Mouse (Mus musculus) limb, embryonic 12.5 days (tissue): ENCODE results near the gene Plekhm3. TPM values are rescaled to one million over a fixed set of nuclear protein-coding genes. Genes with fewer than 3 reads are reported as not detected.

Source experiments
- ATAC-seq: fragments of 200-750 bp; cut with Nextera tagmentation; 2 replicates; pipeline ENCODE4 v1.8.0; 2017; ENCODE audit warnings: low read depth, moderate TSS enrichment; ENCODE audit not compliant: insufficient number of reproducible peaks, insufficient read depth, low FRiP score, low TSS enrichment
- H3K27ac ChIP-seq: fragments of 300-500 bp; sonication (generic); 2 replicates; pipeline ENCODE4 v1.5.1; 2016; ENCODE audit warnings: mild to moderate bottlenecking, moderate library complexity
- H3K27me3 ChIP-seq: fragments of 300-500 bp; sonication (generic); 2 replicates; pipeline ENCODE4 v1.6.1; 2016; ENCODE audit warnings: mild to moderate bottlenecking, moderate library complexity
- H3K36me3 ChIP-seq: fragments of 300-500 bp; sonication (generic); 2 replicates; pipeline ENCODE4 v1.6.1; 2016; ENCODE audit warnings: mild to moderate bottlenecking, moderate library complexity
- H3K4me1 ChIP-seq: fragments of 300-500 bp; sonication (generic); replicated peaks from 2 replicates; pipeline ENCODE4 v1.6.1; 2016
- H3K4me2 ChIP-seq: fragments of 300-500 bp; sonication (generic); 2 replicates; pipeline ENCODE4 v1.6.1; 2016; ENCODE audit warnings: mild to moderate bottlenecking, moderate library complexity
- H3K4me3 ChIP-seq: fragments of 300-500 bp; sonication (generic); replicated peaks from 2 replicates; pipeline ENCODE4 v1.5.1; 2016; ENCODE audit warnings: mild to moderate bottlenecking
- H3K9ac ChIP-seq: fragments of 300-500 bp; sonication (generic); replicated peaks from 2 replicates; pipeline ENCODE4 v1.6.1; 2016; ENCODE audit warnings: mild to moderate bottlenecking, moderate library complexity
- H3K9me3 ChIP-seq: fragments of 300-500 bp; sonication (generic); 2 replicates; pipeline ENCODE4 v1.6.1; 2016; ENCODE audit warnings: mild to moderate bottlenecking, moderate library complexity
- WGBS: fragments of 180-500 bp; shearing (Covaris S2); methylation state at CpG from one replicate; pipeline ENCODE4 v1.1.7; 2016; 5-methylcytosine and 5-hydroxymethylcytosine counted together
- polyA plus RNA-seq: library from polyadenylated mRNA; unstranded; fragments of >200 nt; fragmentation: Nextera tagmentation; extraction: Ambion mirVana; gene quantifications from 2 replicates; pipeline ENCODE4 v1.2.1, GENCODE M21; 2016

The Plekhm3 gene
- polyA plus RNA-seq, 1 experiment from 2014 or later = 13.8 TPM

- ATAC-seq = no peak
Measured at GRCm38 (mm10) chr1:64770169-64770568, 186.5 kb downstream of the Plekhm3 start.

GRCm38 (mm10) chr1:64761646-64762045, 195.0 kb downstream of the Plekhm3 start:
- 67% methylated on average over 4 of the region's 4 CpGs for WGBS
- Histone ChIP-seq H3K36me3 (no peaks in the 10 kb centered on the region), H3K4me1 (no peaks in the 10 kb centered on the region), H3K4me2 (no peak overlapping the region), H3K9ac (no peak overlapping the region), H3K4me3 (no peak overlapping the region), H3K9me3 (no peaks in the 10 kb centered on the region), H3K27ac (no peak overlapping the region), H3K27me3 (no peaks in the 10 kb centered on the region)
- ATAC-seq = no peak

More at GRCm38 (mm10) chr1:64770169-64770568, 186.5 kb downstream of the Plekhm3 start:
- no peak overlapping the region for H3K4me2 ChIP-seq
- no peak overlapping the region for H3K27ac ChIP-seq
- no peaks in the 10 kb centered on the region for H3K36me3 ChIP-seq
- H3K9me3 ChIP-seq = no peaks in the 10 kb centered on the region
- no peak overlapping the region for H3K4me3 ChIP-seq
- H3K27me3 ChIP-seq = no peaks in the 10 kb centered on the region
- H3K9ac ChIP-seq = no peak overlapping the region
- WGBS = 16% methylated on average over 6 of the region's 6 CpGs
- peaks cover 9% of the 10 kb centered on the region; the same call in 1 of the 2 replicates for H3K4me1 ChIP-seq

GRCm38 (mm10) chr1:64757766-64758165, 198.9 kb downstream of the Plekhm3 start:
- no peak overlapping the region for H3K27ac ChIP-seq
- H3K27me3 ChIP-seq = no peaks in the 10 kb centered on the region
- 75% methylated on average over 5 of the region's 5 CpGs for WGBS
- H3K4me1 ChIP-seq = no peaks in the 10 kb centered on the region
- H3K4me3 ChIP-seq = no peak overlapping the region
- H3K9me3 ChIP-seq = no peaks in the 10 kb centered on the region
- H3K9ac ChIP-seq = no peak overlapping the region
- H3K4me2 ChIP-seq = no peak overlapping the region
- ATAC-seq = no peak
- H3K36me3 ChIP-seq = no peaks in the 10 kb centered on the region

GRCm38 (mm10) chr1:64757254-64757653, 199.4 kb downstream of the Plekhm3 start:
- H3K27me3 ChIP-seq = no peaks in the 10 kb centered on the region
- H3K4me3 ChIP-seq = no peak overlapping the region
- WGBS = 45% methylated on average over 2 of the region's 2 CpGs
- H3K4me2 ChIP-seq = no peak overlapping the region
- ATAC-seq = no peak
- H3K4me1 ChIP-seq = no peaks in the 10 kb centered on the region
- H3K9me3 ChIP-seq = no peaks in the 10 kb centered on the region
- no peaks in the 10 kb centered on the region for H3K36me3 ChIP-seq
- no peak overlapping the region for H3K9ac ChIP-seq
- no peak overlapping the region for H3K27ac ChIP-seq

GRCm38 (mm10) chr1:64756640-64757030, 200.0 kb downstream of the Plekhm3 start:
- no peak overlapping the region for H3K9ac ChIP-seq
- H3K4me2 ChIP-seq = no peak overlapping the region

GRCm38 (mm10) chr1:64755971-64756639, 200.5 kb downstream of the Plekhm3 start:
- Histone ChIP-seq H3K4me1 (no peaks in the 10 kb centered on the region), H3K4me3 (no peak overlapping the region), H3K9ac (no peak overlapping the region), H3K27me3 (no peaks in the 10 kb centered on the region), H3K27ac (no peak overlapping the region), H3K9me3 (no peaks in the 10 kb centered on the region), H3K36me3 (no peaks in the 10 kb centered on the region), H3K4me2 (no peak overlapping the region)
- WGBS = 68% methylated on average over 7 of the region's 7 CpGs
- ATAC-seq = no peak

More at GRCm38 (mm10) chr1:64756640-64757030, 200.0 kb downstream of the Plekhm3 start:
- ATAC-seq = no peak
- Histone ChIP-seq H3K27me3 (no peaks in the 10 kb centered on the region), H3K4me1 (no peaks in the 10 kb centered on the region), H3K4me3 (no peak overlapping the region), H3K27ac (no peak overlapping the region), H3K36me3 (no peaks in the 10 kb centered on the region), H3K9me3 (no peaks in the 10 kb centered on the region)
- WGBS = 74% methylated on average over 10 of the region's 10 CpGs

GRCm38 (mm10) chr1:64754658-64755057, 202.0 kb downstream of the Plekhm3 start:
- Histone ChIP-seq H3K27me3 (no peaks in the 10 kb centered on the region), H3K36me3 (no peaks in the 10 kb centered on the region), H3K9me3 (no peaks in the 10 kb centered on the region), H3K27ac (no peak overlapping the region), H3K4me1 (no peaks in the 10 kb centered on the region), H3K4me3 (no peak overlapping the region), H3K9ac (no peak overlapping the region), H3K4me2 (no peak overlapping the region)
- 86% methylated on average over 5 of the region's 5 CpGs for WGBS
- ATAC-seq = no peak

GRCm38 (mm10) chr1:64753668-64754067, 203.0 kb downstream of the Plekhm3 start:
- 73% methylated on average over 7 of the region's 7 CpGs for WGBS
- ATAC-seq = no peak

GRCm38 (mm10) chr1:64753109-64753508, 203.5 kb downstream of the Plekhm3 start:
- Histone ChIP-seq H3K4me2 (no peak overlapping the region), H3K9me3 (no peaks in the 10 kb centered on the region), H3K9ac (no peak overlapping the region), H3K4me3 (no peak overlapping the region), H3K36me3 (no peaks in the 10 kb centered on the region), H3K27ac (no peak overlapping the region), H3K4me1 (peaks cover 5% of the 10 kb centered on the region), H3K27me3 (no peaks in the 10 kb centered on the region)
- WGBS = 88% methylated on average over 8 of the region's 8 CpGs
- ATAC-seq = no peak

More at GRCm38 (mm10) chr1:64753668-64754067, 203.0 kb downstream of the Plekhm3 start:
- no peak overlapping the region for H3K4me2 ChIP-seq
- H3K27ac ChIP-seq = no peak overlapping the region
- H3K36me3 ChIP-seq = no peaks in the 10 kb centered on the region
- H3K4me1 ChIP-seq = no peaks in the 10 kb centered on the region; the same call in none of the 2 replicates
- no peak overlapping the region for H3K9ac ChIP-seq
- no peaks in the 10 kb centered on the region for H3K9me3 ChIP-seq
- no peak overlapping the region for H3K4me3 ChIP-seq
- H3K27me3 ChIP-seq = no peaks in the 10 kb centered on the region

- ATAC-seq = no peak
- Histone ChIP-seq H3K9me3 (peaks cover 5% of the 10 kb centered on the region; the same call in 1 of the 2 replicates), H3K9ac (no peak overlapping the region), H3K36me3 (no peaks in the 10 kb centered on the region), H3K4me2 (no peak overlapping the region), H3K4me1 (peaks cover 14% of the 10 kb centered on the region), H3K27ac (no peak overlapping the region), H3K27me3 (peaks cover 3% of the 10 kb centered on the region; the same call in 1 of the 2 replicates), H3K4me3 (no peak overlapping the region)
Measured at GRCm38 (mm10) chr1:64744616-64745015, 212.0 kb downstream of the Plekhm3 start.

- no peak for ATAC-seq
- 75% methylated on average over 18 of the region's 18 CpGs for WGBS
- H3K27ac ChIP-seq = no peak overlapping the region
- no peaks in the 10 kb centered on the region for H3K36me3 ChIP-seq
- H3K27me3 ChIP-seq = peaks cover 12% of the 10 kb centered on the region; the same call in 1 of the 2 replicates
- peaks cover 20% of the 10 kb centered on the region for H3K4me1 ChIP-seq
- no peak overlapping the region for H3K4me3 ChIP-seq
- peaks cover 5% of the 10 kb centered on the region; the same call in 1 of the 2 replicates for H3K9me3 ChIP-seq
- no peak overlapping the region for H3K9ac ChIP-seq
- H3K4me2 ChIP-seq = no peak overlapping the region
Measured at GRCm38 (mm10) chr1:64742741-64743408, 213.7 kb downstream of the Plekhm3 start.
